Comparison of ENCODE assay signal across 17 mouse cellular contexts in genomic region chr10:40532586-40532985, GRCm38 (mm10). TPM values are rescaled to one million over a fixed set of nuclear protein-coding genes. Genes with fewer than 3 reads are reported as not detected.
"Had no signal": no experiment of that assay in that cellular context is flagged by ENCODE, and none has a peak within 500 bp of the region (broad histone marks: within the 10 kb centered on the region; RNA-seq: fewer than 3 reads in every experiment).

No protein-coding gene starts in this region.

RNA-seq across cellular contexts. Expression of gene Slc22a16, which starts 37.5 kb away (rescaled TPM):
- polyA plus RNA-seq: cortical plate, adult 2 months; embryonic facial prominence, embryonic 10.5 days; embryonic facial prominence, embryonic 11.5 days; embryonic facial prominence, embryonic 12.5 days; embryonic facial prominence, embryonic 13.5 days; embryonic facial prominence, embryonic 14.5 days; embryonic facial prominence, embryonic 15.5 days; erythroblast, embryonic 14.5 days; forebrain, embryonic 10.5 days; forebrain, embryonic 11.5 days; forebrain, embryonic 12.5 days; forebrain, embryonic 13.5 days; forebrain, embryonic 14.5 days; forebrain, embryonic 15.5 days; forebrain, embryonic 16.5 days; forebrain, postnatal 0 days; frontal cortex, adult 2 months had no signal
